Mouse (Mus musculus): ENCODE data around the gene ccdc198.

Gene ccdc198

DNA sequence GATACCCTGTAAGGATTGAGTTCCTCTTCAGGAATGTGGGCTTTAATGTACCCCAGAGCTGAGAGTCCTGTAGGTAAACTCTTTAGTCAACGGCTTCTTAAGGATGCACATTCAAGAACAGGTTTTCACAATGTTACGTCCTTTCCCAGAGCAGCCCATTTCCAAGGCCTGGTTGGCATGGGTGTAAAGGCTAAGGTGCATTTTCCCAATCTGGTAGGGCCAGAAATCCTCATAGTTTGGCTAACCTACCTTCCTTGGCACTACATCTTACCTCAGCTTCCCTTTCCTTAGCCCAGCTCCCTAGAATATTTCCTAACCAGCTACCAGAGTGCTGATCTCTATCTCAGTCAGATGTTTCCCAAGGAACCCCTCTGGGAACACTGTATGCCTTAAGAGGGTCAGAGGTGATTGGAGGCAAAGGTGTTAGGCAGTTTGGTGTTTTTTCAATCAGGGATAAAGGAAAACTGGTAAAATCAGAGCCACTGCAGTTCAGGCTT lies 48.2 kb downstream of the ccdc198 start:
- DNase-seq (ENCODE audit: low spot score in 2 of 2), result no peak

DNA sequence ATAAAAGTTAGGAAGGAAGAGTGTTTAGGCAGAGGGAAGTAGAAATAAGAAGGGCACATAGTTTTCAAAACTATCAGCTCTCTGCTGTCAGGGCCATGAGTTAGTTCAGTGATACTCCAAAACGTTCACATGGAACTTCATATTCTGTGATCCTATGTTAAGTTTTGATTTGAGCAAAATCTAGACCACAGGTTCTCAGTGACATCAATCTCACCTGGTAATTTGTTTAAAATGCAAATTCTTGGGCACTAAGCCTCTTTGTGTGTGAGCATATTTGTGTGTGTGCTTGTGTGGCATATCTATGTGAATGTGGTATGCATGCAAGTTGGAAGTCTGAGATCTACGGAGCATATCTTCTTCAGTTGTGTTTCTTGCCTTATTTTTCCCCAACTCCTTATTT lies 59.0 kb downstream of the ccdc198 start:
- DNase-seq (ENCODE audit: low spot score in 2 of 2), result no peak

DNA sequence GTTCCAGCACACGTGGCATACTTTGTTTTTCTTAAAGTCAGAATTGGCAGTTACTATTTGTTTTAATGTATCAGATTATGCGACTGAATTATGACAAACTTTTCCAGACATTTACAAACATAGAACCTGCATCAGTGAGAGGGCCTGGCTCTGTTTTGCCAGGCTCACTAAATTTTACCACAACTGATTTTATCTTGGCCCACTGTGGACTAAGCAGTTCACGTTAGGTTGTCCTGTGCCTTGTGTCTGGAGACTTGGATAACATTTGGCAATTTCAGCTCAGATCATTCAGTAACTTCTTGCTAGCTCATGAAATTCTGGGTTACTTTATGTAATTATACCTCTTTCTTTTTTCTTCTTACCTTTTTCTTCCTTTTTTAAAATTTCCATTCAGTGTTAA lies 65.5 kb downstream of the ccdc198 start:
- no peak for DNase-seq (ENCODE audit: low spot score in 2 of 2)

DNA sequence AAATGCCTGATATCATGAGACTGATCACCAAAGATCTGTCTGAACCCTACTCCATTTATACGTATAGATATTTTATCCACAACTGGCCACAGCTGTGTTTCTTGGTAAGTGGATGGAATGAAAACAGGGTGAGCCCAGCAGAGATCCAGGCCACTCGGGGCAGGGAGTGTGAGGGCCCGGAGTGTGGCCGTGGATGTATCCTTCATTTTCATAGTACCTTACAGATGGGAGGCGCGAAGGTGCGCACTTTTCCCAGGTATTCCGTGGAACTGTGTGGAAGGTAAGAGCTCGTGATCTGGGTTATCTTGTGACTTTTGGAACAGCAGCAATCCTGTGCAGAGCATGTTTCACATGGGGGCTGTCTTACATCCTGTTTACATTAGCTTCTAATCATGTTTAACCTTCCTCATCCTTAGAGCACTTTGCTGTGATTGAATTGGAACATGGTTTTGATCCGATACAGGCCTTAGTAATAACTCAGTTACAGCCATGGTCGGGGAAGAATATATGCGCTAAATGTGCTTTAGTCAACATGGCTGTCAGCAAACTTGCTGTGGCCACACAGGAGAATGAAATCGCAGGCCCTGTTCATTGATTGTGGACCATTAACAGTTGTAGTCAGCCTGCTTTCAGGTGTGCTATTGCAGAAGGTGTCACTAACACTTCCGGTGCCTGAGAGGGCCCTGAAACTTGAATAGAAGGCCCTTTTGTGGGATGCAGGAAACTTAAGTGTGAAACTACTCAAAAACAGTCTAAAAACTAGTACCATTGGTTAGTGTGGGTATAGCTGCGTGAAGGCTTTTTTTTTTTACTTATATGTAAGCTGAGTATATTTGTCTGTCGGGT lies 71.8 kb downstream of the ccdc198 start:
- no peak for DNase-seq (ENCODE audit: low spot score in 2 of 2)

DNA sequence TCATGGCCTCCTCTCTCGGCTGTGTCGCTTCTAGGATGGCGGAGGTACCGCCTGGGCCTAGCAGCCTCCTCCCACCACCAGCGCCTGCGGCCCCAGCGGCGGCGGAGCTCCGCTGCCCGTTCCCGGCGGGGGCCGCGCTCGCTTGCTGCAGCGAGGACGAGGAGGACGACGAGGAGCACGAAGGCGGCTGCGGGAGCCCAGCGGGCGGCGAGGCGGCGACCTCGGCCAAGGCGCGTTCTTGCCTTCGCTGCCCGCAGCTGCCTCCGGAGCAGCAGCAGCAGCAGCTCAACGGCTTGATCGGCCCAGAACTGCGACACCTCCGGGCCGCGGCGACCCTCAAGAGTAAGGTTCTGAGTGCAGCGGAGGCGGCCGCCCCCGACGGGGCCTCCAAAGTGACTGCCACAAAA lies 72.7 kb downstream of the ccdc198 start:
- peak; percentile 58 to 64 for DNase-seq (ENCODE audit: low spot score in 2 of 2)

DNA sequence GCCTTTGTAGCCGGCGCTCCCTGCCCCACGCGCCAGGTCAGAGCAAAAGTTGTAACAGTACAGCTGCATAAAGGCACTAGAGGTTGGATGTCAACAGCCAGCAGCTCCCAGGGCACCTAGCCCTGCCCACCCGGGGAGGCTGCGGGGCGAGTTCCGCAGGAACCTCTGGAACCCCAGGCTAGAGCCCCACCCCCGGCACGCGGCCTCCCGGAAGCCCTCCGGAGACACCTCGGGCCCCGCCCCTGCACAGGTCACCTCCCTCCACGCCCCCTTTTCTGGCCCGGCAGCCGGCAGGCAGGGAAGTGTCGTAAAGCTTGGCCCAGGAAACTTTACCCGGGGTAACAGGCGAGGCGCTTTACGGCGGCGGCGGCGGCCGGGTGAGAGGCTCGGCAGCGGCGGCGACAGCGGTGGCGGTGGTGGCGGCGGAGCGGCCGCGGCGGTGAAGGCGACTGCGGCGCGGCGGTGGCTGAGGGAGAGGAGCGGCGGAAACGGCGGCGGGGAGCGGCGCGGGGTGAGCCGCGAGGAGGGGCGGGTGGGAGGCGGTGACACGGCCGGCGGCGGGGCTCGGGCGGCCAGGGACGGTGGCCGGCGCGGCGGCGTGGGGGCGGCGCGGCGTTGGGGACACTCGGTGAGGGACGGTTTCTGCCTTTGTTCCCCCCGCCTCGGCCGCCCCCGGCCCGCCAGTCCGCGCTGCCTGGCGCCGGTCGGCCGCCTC lies 73.2 kb downstream of the ccdc198 start, which contains the start of gene Naa30:
Naa30 (plus strand) TSS at position 360 of the 715 bp plus-strand sequence.
- peak; percentile 93 to 96 for DNase-seq (ENCODE audit: low spot score in 2 of 2)

DNA sequence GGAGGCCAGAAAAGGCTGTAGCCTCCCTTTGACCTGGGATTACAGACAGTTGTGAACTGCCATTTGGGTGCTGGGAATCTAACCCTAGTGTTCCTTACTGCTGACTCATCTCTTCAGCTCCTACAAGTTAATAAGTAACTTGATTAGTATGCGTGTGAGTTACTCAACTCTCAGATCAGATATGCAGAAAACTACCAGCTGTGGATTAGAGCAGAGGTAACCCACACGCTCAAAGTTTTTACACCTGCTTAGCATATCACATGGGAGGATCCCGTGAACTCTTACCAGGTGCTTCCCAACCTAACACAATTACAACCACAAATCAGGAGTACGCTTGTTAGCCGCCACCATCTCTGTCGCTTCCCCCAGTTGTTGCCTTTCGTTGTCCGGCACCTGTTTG lies 74.0 kb downstream of the ccdc198 start:
- DNase-seq (ENCODE audit: low spot score in 2 of 2), result no peak

All from urinary bladder, postnatal 4 days (tissue).